Mouse (Mus musculus) liver, adult 2 months (tissue): ENCODE measurements around the gene Npc2.

Experiments
- CTCF ChIP-seq: fragments of 200-500 bp; IDR thresholded peaks from 2 replicates; pipeline ENCODE4 v1.5.1; 2011; ENCODE audit warnings: low read depth, low read length, control low read depth
- POLR2A ChIP-seq: fragments of 200-500 bp; IDR thresholded peaks from 2 replicates; pipeline ENCODE4 v1.6.1; 2011; ENCODE audit warnings: low read length, control low read depth; ENCODE audit not compliant: insufficient read depth; ENCODE audit errors: extremely low read depth

DNA sequence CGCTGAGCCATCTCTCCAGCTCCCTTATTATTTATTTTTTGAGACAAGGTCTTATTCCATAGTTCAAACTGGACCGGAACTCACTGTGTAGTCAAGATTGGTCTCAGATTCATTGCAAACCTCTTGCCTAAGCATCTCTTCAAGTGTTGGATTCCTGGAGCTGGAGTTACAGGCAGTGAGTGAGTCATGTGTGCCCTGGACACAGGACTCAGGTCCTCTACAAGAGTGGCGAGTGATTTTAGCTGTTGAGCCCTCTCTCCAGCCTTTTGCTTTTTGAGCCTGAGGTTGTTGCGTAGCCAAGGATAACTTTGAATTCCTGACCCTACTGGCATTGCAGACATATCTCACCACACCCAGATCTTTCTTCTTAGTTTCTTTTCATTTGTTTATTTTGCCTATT lies 27.3 kb downstream of the Npc2 start:
- TF ChIP-seq CTCF (no peak), POLR2A (no peak)
